Mouse (Mus musculus) cerebellum, adult 2 months (tissue): ENCODE results near the gene Des.

Experiments
- CTCF ChIP-seq: fragments of 200-500 bp; IDR thresholded peaks from 2 replicates; pipeline ENCODE4 v1.5.1; 2011; ENCODE audit warnings: low read depth, mild to moderate bottlenecking, control low read depth, low read length, moderate library complexity, borderline replicate concordance; ENCODE audit not compliant: insufficient read depth
- POLR2A ChIP-seq: fragments of 200-500 bp; IDR thresholded peaks from 2 replicates; pipeline ENCODE4 v1.6.1; 2011; ENCODE audit warnings: low read length, control low read depth, borderline replicate concordance; ENCODE audit not compliant: insufficient read depth

DNA sequence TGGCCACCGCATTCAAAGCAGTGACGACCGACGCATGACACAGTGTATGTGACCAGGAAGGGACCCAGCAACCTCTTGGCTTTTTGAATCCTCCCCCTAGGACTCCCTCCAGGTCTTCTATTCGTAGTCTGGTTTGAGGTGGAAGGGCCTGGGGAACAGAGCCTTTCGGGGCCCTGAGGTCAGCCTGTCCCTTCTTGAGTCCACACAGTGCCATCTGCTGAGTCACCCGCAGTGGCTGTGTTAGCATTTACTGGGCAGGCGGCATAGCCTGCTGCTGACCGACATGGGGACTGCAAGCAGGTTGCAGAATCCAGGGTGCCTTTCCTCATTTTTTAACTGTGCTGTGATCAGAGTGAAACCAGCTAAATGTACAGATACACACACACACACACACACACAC lies 46.9 kb downstream of the Des start:
- TF ChIP-seq CTCF (no peak), POLR2A (no peak)
